Mouse (Mus musculus) kidney, adult 2 months (tissue): ENCODE measurements around the gene Rbp1.

Experiments
- CTCF ChIP-seq: fragments of 200-500 bp; conservative IDR thresholded peaks from 2 replicates; pipeline ENCODE4 v1.5.1; 2011; ENCODE audit warnings: low read depth, mild to moderate bottlenecking, control low read depth, low read length, moderate library complexity, mixed read lengths; ENCODE audit not compliant: insufficient read depth, insufficient read length
- POLR2A ChIP-seq: fragments of 200-500 bp; IDR thresholded peaks from one replicate; pipeline ENCODE4 v1.6.1; 2011; ENCODE audit warnings: low read depth, low read length, control low read depth

- TF ChIP-seq CTCF (no peak), POLR2A (no peak)
Observed at GRCm38 (mm10) chr9:98424291-98424690, 1.5 kb downstream of the Rbp1 start.
